In genomic region chr1:64809085-64809484, GRCm38 (mm10) we compare ENCODE assay signal across 10 mouse cellular contexts.
DNase-seq lines count a peak whose midpoint lies in the region; ATAC-seq lines count a peak whose summit lies in the region.
"Had no signal": no experiment of that assay in that cellular context is flagged by ENCODE, and none has a peak within 500 bp of the region (broad histone marks: within the 10 kb centered on the region; RNA-seq: fewer than 3 reads in every experiment).

No protein-coding gene starts in this region.

- WGBS in stomach, embryonic 14.5 days: 41% methylated on average over 2 of the region's 2 CpGs
- WGBS in midbrain, embryonic 16.5 days: 56% methylated on average over 2 of the region's 2 CpGs

- no peak overlapping the region for H3K4me3 ChIP-seq in stomach, embryonic 14.5 days (ENCODE audit: low read depth, low read length)
- no peak overlapping the region for H3K4me3 ChIP-seq in midbrain, embryonic 16.5 days (ENCODE audit: low read depth, low read length)
- H3K4me3 ChIP-seq: neural tube, embryonic 12.5 days had no signal

- H3K36me3 ChIP-seq in stomach, embryonic 14.5 days (ENCODE audit: control insufficient read depth, insufficient read depth, low read length): no peaks in the 10 kb centered on the region
- H3K36me3 ChIP-seq in midbrain, embryonic 16.5 days (ENCODE audit: control insufficient read depth, insufficient read depth, low read length): no peaks in the 10 kb centered on the region
- H3K36me3 ChIP-seq: neural tube, embryonic 12.5 days had no signal

- 0 out of 2 replicates have a peak, but pooled peaks cover 3% of the 10 kb centered on the region for H3K4me1 ChIP-seq in stomach, embryonic 14.5 days (ENCODE audit: control insufficient read depth, insufficient read depth, low read length)
- H3K4me1 ChIP-seq in midbrain, embryonic 16.5 days (ENCODE audit: control insufficient read depth, insufficient read depth, low read length): peaks cover 2% of the 10 kb centered on the region; the same call in 1 of the 2 replicates

- no peaks in the 10 kb centered on the region for H3K27me3 ChIP-seq in stomach, embryonic 14.5 days (ENCODE audit: control insufficient read depth, insufficient read depth, low read length)
- no peaks in the 10 kb centered on the region for H3K27me3 ChIP-seq in midbrain, embryonic 16.5 days (ENCODE audit: control insufficient read depth, insufficient read depth, low read depth, low read length)
- H3K27me3 ChIP-seq: neural tube, embryonic 12.5 days had no signal

- DNase-seq in kidney, adult 11 months: peak; percentile 61
- no peak for DNase-seq in kidney, postnatal 4 days
- peak; percentile 38 for DNase-seq in forelimb bud, embryonic 11.5 days (ENCODE audit: low read depth, low spot score)
- peak; percentile 25 to 58 for DNase-seq in kidney, postnatal 25 days
- no peak for DNase-seq in thymus, postnatal 36 days

- H3K9ac ChIP-seq in stomach, embryonic 14.5 days (replicated peaks; ENCODE audit: low read depth, low read length): no peak overlapping the region
- H3K9ac ChIP-seq in midbrain, embryonic 16.5 days (ENCODE audit: low read depth, low read length): no peak overlapping the region
- H3K9ac ChIP-seq: liver, embryonic 14.5 days; neural tube, embryonic 12.5 days had no signal

- H3K4me2 ChIP-seq in stomach, embryonic 14.5 days (replicated peaks; ENCODE audit: low read depth, low read length): no peak overlapping the region
- no peak overlapping the region for H3K4me2 ChIP-seq in midbrain, embryonic 16.5 days (ENCODE audit: low read length)
- H3K4me2 ChIP-seq: neural tube, embryonic 12.5 days had no signal

- H3K9me3 ChIP-seq in stomach, embryonic 14.5 days (ENCODE audit: control insufficient read depth, low read depth, low read length): no peaks in the 10 kb centered on the region
- H3K9me3 ChIP-seq in midbrain, embryonic 16.5 days (replicated peaks; ENCODE audit: control insufficient read depth, low read length, poor library complexity, severe bottlenecking): no peaks in the 10 kb centered on the region
- H3K9me3 ChIP-seq: neural tube, embryonic 12.5 days had no signal

- ATAC-seq in stomach, embryonic 14.5 days (ENCODE audit: insufficient number of reproducible peaks, insufficient read depth, low FRiP score, low read depth): peak; percentile 88
- no peak for ATAC-seq in midbrain, embryonic 16.5 days
- no peak for ATAC-seq in granulocyte monocyte progenitor cell, adult 5-6 weeks (replicated peaks; ENCODE audit: poor library complexity, severe bottlenecking)

- no peak overlapping the region; the same call in 1 of the 2 replicates for H3K27ac ChIP-seq in stomach, embryonic 14.5 days (ENCODE audit: low read length)
- H3K27ac ChIP-seq in midbrain, embryonic 16.5 days (ENCODE audit: low read length): no peak overlapping the region
- H3K27ac ChIP-seq: liver, embryonic 14.5 days; neural tube, embryonic 12.5 days had no signal

Comparison
In these comparisons a context has a peak if more than half of its experiments do, and no peak if none do; other contexts are left out.
1. DNase-seq: peak in kidney, adult 11 months (single experiment), forelimb bud, embryonic 11.5 days (single experiment) and kidney, postnatal 25 days (2 of 2); none in kidney, postnatal 4 days (0 of 2) and thymus, postnatal 36 days (0 of 2).